Mouse (Mus musculus) erythroblast, adult 5-6 weeks (primary cell): ENCODE measurements around the gene Fam241b. TPM values are rescaled to one million over a fixed set of nuclear protein-coding genes. Genes with fewer than 3 reads are reported as not detected.

Experiments
- ATAC-seq: replicated peaks from 2 replicates; pipeline ENCODE4 v1.8.0; 2016; ENCODE audit warnings: moderate number of reproducible peaks, mild to moderate bottlenecking, moderate TSS enrichment, inconsistent platforms; ENCODE audit not compliant: poor library complexity, low FRiP score, severe bottlenecking
- total RNA-seq, 2 experiments: library from RNA; stranded (forward) in 1 of 2; stranded (reverse) in 1 of 2; fragments of 150-400 nt in 1 of 2; fragments of 200-764, 138-1000 nt in 1 of 2; gene quantifications; 2 replicates each; pipeline versions ENCODE4 v1.2.3 to v1.2.4; 2015 to 2017; ENCODE audit warnings: low replicate concordance in 2 of 2

Gene Fam241b
- not detected in 2 replicates for total RNA-seq (2015; ENCODE audit: low replicate concordance)
- not detected in 2 replicates for total RNA-seq (2017; ENCODE audit: low replicate concordance)

DNA sequence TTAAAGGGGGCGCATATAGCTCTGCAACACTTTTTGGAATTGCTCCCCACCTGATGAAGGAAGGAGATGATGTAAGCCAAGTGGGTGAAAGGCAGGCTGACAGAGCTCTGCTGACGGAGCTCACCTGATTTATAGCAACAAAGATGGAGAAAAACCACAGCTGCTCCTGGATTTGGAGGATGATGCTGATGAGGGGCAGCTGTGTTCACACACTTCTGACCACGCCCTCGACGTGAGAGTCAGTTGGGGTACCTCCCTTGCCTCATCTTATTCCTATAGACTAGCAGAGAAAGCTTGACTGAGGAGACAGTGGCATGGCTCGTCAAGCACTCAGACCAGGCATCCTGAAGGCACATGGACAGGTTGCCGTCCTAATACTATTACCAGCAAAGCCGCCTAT is at the start of gene Fam241b:
Gene Fam241b (minus strand): TSS at position 101 of the 400 bp plus-strand sequence.
- no peak for ATAC-seq

GRCm38 (mm10) chr10:62192701-62193157 is 49.0 kb upstream of the Fam241b start:
- ATAC-seq = no peak

DNA sequence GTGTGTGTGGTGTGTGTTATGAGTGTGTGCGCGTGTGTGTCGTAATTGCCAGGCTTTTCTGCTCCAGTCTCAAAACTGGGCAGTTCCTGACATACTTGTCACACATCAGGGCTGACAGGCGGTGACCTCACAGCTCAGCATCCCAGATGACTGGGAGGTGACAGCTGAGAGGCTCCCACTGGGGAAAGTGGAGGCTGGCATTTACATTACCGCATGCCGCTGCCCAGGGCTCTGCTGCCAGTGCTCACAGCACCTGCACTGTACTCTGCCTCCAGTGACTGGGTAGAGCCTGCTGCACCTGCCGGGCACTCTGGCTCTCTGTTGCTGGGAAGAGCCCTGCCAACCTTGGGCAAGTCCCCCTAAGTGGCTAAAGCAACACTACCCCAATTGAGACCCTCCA is 47.1 kb upstream of the Fam241b start:
- no peak for ATAC-seq

- no peak for ATAC-seq
Observed at GRCm38 (mm10) chr10:62189910-62190309, 46.2 kb upstream of the Fam241b start.

- no peak for ATAC-seq
Observed at GRCm38 (mm10) chr10:62189303-62189702, 45.6 kb upstream of the Fam241b start.

- ATAC-seq = peak; percentile 56
Observed at GRCm38 (mm10) chr10:62186882-62187281, 43.2 kb upstream of the Fam241b start.

GRCm38 (mm10) chr10:62183053-62183452 is 39.3 kb upstream of the Fam241b start:
- ATAC-seq = peak; percentile 88

GRCm38 (mm10) chr10:62182471-62183014 is 38.8 kb upstream of the Fam241b start:
- ATAC-seq = no peak

DNA sequence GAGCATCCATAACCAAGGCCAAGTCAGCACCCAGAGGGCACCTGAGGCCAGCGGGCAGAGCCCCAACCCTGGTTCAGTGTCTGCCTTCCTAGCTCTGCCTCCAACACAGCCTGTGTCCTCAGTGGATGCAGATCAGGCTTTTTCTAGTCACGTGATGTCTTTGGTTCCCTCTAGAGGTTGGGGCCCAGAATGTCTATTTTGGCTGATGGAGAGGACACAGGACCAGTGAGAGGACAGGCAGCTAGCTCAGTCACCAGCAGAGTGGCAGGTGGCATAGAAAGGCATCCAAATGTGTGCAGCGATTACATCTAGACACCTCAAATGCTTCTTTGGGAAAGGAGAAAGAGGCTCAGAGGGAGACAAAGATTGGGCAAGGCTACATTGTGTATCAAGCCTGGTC is 38.0 kb upstream of the Fam241b start:
- no peak for ATAC-seq

- no peak for ATAC-seq
Observed at GRCm38 (mm10) chr10:62179944-62180343, 36.2 kb upstream of the Fam241b start.

DNA sequence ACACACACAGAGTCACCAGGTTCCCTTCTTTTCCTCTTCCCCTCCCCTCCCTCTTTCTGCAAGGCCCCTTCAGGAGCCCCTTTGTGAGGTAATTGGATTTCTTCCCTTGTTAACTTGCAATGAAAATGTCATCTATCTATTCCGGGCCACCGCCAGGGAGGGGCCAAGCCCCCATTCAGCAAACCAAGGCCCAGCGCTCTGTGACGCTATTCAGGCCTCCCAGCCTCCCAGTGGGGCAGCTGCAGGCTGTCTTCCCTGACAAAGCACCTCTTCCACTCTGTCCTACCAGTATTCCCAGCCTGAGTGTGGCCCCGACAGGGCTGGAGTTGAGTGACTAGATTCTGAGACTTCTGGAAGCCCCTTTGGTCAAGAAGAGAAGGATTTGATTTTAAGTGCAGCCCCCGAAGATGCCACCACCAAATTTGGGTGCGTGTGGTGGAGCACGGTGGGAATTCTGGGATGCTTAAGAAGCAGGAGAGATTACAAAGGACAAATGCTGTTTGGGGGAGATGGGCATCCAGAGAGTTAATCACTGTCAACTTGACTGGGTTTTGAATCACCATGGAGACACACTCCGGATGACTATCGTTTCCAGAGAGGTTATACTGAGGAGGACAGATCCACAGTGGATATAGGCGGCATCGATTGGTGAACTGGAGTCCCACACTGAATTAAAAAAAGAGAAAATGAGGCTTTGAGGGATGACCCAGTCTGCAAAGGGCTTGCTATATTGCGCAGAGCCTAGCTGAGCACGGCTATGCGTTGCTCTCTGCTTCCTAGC is 31.0 kb upstream of the Fam241b start:
- ATAC-seq = no peak

DNA sequence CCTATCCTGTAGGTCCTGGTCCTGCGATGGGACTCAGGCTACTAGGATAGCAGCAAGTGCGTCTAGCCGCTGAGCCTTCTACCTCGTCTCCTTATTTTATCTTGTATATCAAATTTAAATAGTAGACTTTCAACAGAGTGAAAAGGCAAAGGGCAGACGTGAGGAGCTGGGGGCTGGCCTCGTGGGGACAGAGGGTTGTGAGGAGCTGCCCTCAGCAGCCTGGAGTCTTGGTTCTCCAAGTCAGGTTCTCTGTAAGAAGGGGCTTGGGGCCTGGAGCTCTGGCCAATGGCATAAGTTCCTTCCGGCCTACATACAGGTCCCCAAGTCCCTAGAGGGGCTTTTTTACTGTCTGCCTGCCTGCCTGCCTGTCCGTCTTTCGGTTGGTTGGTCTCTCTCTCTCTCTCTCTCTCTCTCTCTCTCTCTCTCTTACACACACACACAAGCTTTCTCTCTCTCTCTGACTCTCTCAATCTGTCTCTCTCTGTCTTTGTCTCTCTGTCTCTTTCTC is 30.3 kb upstream of the Fam241b start:
- ATAC-seq = no peak

DNA sequence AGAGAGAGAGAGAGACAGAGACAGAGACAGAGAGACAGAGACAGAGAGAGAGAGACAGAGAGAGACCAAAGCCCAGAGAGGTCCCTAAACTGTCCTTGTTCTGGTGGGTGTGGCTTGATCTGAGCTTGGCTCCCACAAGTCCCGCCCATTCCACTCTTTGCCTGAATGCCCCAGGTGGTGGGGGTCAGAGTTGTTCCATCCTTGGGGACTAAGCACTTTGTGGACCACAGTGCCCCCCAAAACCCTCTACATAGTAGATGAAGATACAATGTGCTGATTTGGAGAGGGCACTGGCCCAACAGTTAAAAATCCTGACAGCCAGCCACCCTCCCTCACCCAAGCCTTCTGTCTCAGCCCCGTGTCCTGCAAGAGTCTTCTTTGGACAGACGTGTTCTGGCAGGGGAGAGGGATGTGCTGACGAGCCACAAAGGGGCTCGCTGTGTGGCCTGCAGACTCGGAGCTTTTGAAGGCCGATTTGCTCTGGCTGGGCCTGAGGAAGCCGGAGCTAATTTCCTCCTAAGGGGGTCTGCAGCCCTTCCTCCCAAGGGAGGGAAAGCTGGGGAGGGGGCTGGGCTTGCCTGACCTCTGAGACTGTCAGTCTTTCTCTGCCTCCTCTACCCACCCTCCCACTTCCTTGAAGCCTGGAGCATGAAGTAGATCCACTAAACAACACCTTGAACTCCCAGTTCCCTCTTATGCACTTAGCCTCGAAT is 29.3 kb upstream of the Fam241b start:
- no peak for ATAC-seq

DNA sequence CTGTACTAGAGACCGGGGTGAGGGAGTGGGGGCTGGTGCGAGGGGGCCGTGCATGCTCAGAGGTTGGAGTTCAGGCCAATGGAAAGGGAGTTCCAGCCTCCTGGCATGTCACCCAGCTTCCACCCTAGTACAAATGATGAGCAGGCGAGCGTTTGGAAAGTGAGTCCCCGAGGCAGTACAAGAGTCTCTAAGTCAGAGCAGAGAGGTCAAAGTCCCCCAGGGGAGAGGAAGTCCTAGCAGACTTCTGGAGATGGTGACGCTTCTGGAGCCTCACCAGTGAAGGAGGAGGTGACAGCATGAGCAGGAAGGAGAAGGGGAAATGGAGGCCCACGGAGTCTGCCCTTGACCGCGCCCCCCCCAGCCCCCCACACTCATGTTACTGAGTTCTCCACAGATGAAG is 18.7 kb upstream of the Fam241b start:
- no peak for ATAC-seq

DNA sequence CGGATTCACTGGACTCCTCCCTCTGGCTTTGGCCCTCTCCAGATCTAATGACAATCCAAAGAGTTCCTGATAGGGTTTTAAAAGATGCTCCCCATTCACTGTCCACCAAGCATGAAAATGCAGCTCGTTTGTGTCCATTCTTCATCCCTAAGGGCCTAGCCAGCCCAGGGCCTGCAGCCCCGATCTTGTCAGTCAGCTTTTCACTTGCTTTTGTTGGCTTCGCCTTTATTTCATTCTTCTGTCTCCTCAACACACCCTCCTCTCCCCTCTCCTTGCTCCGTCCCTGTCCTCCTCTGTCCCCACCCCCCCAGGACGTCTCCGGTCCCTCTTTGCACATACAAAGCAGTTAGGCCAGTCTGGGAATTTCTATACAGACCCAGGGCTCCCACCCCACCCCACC is 6.2 kb upstream of the Fam241b start:
- ATAC-seq = no peak

GRCm38 (mm10) chr10:62147466-62148248 is 3.9 kb upstream of the Fam241b start:
- no peak for ATAC-seq

GRCm38 (mm10) chr10:62145957-62146356 is 2.2 kb upstream of the Fam241b start:
- ATAC-seq = no peak

DNA sequence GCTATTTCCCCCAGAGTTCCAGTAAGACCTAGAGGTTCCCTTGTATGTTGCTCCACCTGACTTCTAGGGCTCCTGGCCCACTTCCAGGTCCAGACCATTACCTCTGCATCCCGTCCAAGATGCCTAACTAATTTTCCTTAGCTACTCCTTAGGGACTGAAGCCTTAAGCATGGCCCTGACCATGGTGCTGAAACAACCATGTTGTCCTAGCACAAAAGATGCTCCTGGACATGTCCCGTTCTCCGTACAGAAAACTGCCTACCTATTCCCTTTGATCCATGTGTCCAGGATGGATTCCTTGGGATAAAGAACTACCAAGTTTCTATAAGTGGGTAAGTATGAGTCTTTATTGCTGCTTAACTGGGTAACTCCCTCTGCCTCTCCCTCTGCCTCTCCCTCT is 5.7 kb downstream of the Fam241b start:
- no peak for ATAC-seq

DNA sequence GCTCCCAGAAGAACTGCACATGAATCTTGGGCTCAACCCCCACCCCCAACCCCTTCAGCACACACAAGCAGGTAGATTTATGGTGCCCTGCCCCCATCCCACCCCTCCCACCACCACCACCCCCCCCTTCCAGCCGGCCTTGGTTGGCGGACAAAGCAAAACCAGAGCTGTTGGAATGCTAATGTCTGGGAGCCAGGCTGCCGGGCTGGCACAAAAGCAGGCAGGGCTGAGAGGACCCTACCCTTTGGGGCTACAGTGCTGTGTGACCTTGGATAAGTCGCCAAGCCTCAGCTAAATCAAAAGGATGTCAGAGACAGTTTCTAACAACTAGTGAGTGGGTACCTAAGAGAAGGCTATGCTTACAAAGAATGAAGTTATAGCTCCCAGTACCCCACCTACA is 6.6 kb downstream of the Fam241b start:
- ATAC-seq = no peak
